Mouse (Mus musculus) left cerebral cortex, adult 8-10 months (tissue): ENCODE measurements at regions not wholly inside any gene's neighbourhood (a gene's known extent, or its start where the extent isn't known, plus 50 kb on each side); places are given as distances from the start of the nearest gene placed in this dataset.

Experiments
- DNase-seq, 2 experiments: peaks; one replicate each; pipeline ENCODE4 v3.0.0; 2022; ENCODE audit warnings: low spot score in 2 of 2

DNA sequence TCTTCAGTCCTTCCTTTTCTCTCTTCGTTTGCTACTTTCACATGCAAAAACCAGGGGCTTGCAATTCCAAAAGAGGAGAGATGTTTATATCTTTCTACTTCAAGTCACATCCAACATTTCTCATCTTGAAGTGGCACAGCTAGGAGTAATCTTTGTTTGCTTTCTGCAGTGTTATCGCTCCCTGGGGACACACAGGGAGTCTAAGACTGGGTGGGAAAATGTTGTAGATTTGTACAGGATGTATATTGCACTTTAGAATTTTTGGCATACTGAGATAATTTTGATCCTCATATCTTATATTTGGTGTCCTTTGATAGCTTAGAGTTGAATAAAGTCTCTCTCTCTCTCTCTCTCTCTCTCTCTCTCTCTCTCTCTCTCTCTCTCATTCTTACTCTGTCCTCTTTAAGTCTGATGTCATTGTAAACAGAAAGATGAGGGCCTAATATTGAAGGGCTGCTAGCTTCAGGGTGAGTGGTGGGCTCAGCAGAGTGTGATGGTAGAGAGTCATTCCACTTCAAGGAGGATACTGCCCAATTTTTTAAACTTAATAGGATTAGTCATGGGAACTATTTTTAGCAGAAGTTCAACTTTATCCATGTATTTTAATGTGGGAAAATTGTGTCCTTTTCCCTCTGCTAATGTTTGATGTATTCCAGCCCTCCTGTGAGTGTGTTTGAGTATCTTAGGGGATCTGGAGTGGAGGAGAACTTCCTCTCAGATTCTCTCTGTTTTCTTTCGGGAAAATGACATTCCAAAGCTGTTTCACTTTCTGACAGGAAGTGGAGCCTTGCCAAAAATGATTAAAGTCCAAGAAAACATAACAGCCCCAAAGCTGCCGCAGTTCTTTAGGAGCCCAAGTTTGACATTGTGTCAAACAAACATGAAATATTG, 397.3 kb upstream of the Zeb2 start:
- DNase-seq, result no peak

DNA sequence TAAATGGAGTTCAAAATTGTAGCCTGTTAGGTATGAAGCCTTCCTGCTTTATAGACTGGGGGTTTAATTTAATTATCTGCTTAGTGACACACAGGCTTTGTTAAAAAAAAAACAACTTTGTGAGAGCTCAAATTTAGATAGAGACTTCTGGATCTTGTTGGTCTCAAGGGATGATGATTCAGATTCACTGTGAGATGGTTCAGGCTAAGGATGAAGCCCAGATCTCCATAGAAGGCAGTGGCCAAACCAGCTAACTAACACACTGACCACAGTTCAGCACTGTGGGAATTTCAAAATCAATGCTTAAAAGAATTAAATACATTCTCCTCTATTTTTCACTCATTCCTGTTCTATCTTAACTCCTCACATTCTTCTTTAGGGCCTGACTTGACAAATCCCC, 395.7 kb upstream of the Zeb2 start:
- no peak for DNase-seq

- no peak for DNase-seq
Measured at GRCm38 (mm10) chr2:45511791-45512190, 394.6 kb upstream of the Zeb2 start.

DNA sequence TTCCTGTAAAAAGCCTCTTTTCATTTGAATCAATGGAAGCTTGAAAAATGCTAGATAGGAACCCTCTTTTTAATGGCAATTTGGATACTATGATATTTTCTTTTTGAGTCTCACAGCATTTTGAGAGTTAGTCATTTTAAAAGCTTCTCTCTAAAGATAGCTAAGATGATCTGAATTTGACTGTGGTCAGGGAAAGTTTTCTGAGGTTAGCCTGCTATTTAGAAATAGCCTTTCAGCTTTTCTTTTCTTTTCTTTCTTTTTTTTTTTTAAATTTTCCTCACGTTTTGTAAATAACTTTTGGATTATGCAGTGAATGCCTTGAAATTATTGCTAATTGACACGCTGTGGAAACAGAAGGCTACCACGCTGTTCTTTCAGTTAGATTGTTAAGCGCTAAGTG, 387.3 kb upstream of the Zeb2 start:
- no peak for DNase-seq

DNA sequence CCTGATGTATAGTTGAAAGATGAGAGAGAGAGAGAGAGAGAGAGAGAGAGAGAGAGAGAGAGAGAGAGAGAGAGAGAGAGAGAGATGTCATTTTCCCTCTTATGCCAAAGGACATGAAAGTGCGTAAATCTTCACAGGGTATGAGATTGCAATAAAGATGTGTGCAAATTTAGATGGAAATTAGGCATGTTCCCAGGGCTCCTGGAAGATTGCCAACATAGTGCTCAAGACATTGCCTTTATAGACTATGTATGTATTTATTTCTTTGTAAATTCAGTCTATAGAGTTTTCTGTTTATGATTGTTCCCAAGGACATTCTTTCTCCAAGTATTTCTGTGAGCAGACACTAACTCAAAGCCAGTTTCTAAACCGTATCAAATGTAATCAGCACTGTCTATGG, 376.5 kb upstream of the Zeb2 start:
- no peak for DNase-seq

DNA sequence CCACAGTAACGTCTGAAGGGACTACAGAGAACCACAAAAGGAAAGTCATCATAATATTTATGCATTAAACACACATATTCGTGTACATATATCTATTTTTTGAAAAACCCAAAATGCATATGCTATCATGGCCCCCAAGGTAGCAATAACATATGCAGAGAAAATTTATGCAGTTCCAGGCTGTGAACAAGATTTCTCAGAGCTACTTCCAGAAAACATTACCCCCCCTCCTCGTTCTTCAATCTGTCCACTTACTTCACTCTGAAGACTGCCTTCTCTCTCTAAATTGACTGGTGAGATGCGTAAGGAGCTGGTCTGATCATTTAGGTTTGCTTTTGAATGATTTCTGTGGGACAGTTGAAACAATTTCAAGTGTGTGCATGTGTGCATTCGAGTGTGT, 369.3 kb upstream of the Zeb2 start:
- DNase-seq, result no peak

- DNase-seq, result no peak
Measured at GRCm38 (mm10) chr2:45485477-45485876, 368.3 kb upstream of the Zeb2 start.

DNA sequence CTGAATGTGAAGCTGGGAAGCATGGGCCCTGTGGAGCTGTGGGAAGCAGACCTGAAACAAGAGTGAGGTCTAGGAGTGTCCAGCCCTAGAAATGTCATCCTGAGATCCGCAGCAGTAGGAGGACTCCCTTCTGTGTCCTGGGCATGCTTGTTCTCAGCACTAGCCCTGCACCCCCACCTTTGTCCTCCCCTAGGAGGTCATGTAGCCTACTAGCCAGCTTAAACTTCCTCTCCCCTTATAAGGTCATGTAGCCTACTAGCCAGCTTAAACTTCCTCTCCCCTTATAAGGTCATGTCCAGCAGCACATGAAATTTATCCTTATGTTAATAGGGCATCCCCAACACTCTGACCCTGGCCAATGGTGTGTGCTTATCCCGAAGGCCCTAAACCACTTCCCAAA, 363.5 kb upstream of the Zeb2 start:
- DNase-seq, result no peak

DNA sequence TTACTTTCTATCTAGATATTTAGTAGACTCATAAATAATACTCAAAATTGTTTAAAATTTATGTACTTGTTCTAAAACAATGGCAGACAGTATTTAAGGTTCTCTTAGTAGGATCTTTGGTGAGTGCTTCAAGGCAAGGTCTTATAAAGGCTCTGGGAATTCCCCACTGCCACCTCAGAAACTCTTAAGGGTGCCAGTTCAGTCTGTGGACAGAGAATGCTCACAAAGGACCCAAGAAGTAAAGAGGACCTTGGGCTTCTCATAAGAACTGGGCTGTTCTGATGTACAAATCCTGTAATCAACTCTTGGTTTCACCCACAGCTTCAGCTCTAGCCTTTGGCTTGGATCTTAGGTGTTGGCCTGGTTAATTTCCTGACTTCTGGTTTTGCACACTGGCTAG, 358.8 kb upstream of the Zeb2 start:
- no peak for DNase-seq

DNA sequence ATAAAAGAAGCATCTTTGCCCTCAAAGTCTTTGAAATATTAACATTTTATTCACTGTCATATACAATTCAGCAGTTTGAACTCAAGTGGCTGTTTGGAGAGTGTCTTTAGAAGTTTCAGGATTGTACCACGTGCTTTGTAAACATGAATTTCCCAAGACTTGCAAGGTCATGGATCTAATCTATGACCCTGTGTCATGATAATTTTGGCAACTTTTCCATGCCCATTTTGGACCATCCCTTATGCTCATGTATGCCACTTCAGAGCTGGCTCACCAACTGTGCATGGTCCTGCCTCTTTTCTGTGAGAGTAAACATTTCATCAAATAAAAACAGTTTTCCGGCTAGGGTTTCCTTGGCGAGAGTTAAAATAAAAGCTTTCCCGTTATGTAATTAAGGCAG, 347.1 kb upstream of the Zeb2 start:
- DNase-seq, result no peak

DNA sequence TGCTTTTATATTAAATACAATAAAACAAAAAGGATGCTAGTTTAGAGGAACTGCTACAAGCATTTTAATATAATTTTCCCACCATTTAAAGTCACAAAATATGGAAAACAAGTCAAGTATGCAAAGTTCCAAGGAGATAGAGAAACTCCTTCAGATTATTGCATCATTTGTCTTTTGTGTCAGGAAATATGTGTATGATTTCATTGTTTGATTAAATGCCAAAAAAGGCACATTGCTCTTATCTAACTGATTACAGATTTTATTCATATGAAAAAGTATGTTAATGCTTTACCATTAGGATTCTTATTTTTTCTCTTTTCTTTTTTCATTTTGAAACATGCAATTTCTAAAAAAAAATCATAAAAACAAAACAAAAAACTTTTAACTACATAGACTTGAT, 342.2 kb upstream of the Zeb2 start:
- DNase-seq, result no peak

DNA sequence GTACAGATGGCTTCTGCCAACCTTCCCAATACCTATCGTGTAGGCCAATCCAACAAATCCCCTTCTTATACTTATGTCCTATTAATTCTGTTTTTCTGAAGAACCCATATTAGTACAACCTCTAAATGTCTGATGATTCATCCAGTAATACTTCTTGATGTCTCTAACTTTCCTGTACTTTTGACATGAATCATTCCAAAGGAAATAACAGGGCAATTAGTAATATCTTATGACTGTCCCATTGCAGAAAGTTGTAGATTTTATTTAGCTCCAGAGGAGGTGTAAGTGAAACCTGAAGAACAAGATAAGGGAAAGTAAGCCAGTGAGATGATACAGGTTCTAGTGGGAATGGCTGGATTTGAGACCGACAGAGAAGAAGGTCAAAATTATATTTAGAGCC, 337.6 kb upstream of the Zeb2 start:
- no peak for DNase-seq

DNA sequence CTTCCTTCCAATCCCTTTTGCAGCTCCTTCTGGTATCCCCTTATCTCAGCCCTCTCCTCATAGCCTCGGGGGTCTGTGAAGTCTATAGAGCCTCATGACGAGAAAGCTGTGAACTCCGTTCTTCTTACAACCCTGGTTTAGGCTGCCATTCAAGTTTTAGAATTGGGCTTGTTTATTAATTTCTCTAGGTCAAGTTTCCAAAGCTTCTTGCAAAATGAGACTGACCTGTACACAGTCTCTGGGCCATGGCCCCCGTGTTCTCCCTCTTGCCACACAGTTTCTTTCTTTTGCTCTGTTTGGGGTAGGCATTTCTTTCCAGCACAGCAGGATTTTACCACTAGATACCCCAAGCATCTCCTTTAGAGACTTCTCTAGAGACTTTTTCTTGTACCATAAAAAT, 322.0 kb upstream of the Zeb2 start:
- no peak for DNase-seq

GRCm38 (mm10) chr2:45438739-45439138, 321.5 kb upstream of the Zeb2 start:
- DNase-seq, result no peak

DNA sequence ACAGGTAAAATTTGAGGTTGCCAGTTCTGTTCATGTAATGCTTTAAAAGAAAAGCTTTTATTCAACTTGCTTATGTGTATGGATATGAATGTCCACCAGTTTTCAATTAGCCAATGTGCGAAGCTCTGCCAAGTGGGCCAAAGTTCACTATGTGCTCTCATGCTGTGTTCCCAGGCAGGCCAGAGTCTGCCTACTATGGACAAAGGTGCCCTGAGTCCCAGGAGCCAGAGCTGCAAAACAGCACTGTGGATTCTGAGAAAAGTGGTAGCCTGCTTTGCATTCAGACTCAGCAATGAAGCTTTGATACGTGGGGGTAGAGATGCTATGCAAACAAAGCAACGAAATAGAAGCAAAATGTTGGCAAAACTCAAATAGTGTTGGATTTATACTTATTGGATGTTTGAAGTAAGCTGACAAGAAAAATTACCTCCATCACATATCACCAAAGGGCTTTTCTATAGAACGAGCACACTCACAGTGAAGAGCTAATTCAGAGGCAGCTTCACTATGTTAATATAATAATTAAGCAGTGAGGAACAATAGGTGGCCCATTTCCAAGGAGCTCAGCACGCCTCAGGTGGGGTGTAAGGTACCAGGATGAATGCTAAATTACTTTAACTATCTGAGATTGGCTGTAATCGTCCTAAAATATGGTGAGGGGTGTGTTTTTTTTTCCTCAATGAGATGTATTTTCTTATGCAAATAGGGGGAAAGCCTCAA, 318.2 kb upstream of the Zeb2 start:
- no peak for DNase-seq

DNA sequence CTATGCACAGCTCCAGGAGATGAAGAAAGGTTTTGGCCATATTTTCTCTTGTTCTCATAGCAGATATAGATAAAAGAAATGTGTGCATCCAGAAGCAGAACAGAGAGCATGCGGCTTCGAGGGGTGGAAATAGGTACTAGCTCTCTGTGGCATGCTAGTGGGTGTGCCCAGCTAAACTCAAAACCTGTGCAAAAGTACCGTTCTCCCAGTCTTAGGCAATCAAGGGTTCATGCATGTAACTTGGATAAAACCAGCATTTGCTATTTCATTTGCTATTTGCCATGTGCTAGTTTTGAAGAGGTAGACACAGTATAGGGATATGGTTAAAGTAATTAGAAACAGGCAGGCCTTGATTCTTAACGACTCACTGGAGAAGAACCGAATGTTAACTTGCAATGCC, 317.6 kb upstream of the Zeb2 start:
- no peak for DNase-seq

GRCm38 (mm10) chr2:45434169-45434568, 317.0 kb upstream of the Zeb2 start:
- DNase-seq, result no peak

DNA sequence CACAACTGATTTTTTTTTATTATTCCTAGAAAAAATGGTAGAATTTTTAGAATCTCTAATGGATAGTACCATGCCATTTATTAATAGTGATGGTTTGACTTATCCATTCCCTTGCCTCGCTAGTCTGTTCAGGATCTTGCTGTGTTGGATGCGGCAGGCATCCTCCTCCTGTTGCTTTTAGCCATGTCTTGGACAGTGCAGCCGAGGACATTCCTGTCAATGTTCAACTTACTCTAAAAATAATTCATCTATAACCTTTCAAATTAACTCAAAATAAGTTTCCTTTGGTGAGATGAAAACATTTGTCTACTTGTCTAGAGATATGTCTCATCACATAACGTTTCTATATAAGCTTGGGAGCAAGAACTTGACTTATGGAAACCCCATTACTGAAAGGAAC, 314.2 kb upstream of the Zeb2 start:
- no peak for DNase-seq

GRCm38 (mm10) chr2:45421774-45422173, 304.6 kb upstream of the Zeb2 start:
- DNase-seq, result no peak

GRCm38 (mm10) chr2:45408136-45408535, 290.9 kb upstream of the Zeb2 start:
- peak in 1 of 2 experiments; percentile 44 for DNase-seq

DNA sequence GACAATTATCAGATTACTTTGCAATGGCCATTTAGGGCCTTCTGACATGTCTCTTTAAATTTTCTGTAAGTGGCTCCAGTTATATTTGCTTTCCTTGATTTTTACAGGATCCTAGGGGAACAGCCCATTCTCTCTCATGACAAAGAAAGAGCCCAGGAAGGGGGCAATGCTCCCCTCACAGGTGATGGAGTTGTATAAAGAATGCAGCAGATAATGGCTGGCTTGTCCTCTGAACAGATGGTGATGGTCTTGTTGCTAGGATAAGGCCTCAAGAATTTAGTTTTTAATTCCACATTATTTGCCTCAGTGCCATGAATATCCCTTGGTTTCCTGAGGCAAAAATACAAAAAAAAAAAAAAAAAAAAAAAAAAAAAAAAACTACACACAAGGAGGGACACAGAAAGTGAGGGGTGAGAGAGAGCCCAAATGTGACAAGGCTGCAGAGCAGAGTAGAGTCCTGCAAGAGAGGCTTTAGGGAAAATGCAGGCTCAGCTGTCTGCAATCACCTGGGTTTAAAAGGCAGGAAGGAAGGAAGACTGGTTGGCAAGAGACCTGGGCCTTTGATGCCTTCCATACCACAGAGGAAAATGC, 272.8 kb upstream of the Zeb2 start:
- DNase-seq, result no peak

DNA sequence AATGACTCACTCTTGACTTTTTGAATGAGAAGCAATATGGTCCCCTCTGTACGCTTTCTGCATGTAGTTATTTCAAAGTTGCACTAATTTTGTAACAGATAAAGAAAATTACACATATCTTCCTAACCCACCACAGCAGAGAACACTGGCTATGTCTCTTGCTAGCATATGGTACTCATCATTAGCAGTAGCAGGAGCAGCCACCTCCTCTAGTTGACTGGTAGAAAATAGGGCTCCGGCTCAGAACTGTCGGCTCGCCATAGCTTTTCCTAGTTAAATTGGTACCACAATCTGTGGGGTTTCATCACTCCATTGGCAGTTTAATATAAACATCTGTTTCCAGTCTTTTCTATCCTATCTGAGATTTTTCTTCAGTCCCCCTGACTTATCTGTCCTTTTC, 254.1 kb upstream of the Zeb2 start:
- DNase-seq, result no peak

- DNase-seq, result no peak
Measured at GRCm38 (mm10) chr2:45370615-45370968, 253.4 kb upstream of the Zeb2 start.
